Mouse (Mus musculus) kidney, postnatal 4 days (tissue): Measurements from ENCODE around the gene Art2b.
"Not testable (repeated sequence)": the region's sequence is repeated elsewhere in the genome, so short reads cannot be mapped to it uniquely, and the experiment has no call there.

Experiments used
- DNase-seq, 2 experiments: peaks; one replicate each; pipeline ENCODE4 v3.0.0; 2021; ENCODE audit warnings: mixed read lengths in 2 of 2

Art2b gene

GRCm38 (mm10) chr7:101559393-101559792 is 26.0 kb downstream of the Art2b start:
- not testable (repeated sequence) for DNase-seq

- no peak for DNase-seq
These were observed 28.0 kb downstream of the Art2b start for GRCm38 (mm10) chr7:101557391-101557790.

- not testable (repeated sequence) for DNase-seq
These were observed 29.9 kb downstream of the Art2b start for GRCm38 (mm10) chr7:101555473-101555872.

- no peak for DNase-seq
These were observed 33.9 kb downstream of the Art2b start for GRCm38 (mm10) chr7:101551530-101551929.

DNA sequence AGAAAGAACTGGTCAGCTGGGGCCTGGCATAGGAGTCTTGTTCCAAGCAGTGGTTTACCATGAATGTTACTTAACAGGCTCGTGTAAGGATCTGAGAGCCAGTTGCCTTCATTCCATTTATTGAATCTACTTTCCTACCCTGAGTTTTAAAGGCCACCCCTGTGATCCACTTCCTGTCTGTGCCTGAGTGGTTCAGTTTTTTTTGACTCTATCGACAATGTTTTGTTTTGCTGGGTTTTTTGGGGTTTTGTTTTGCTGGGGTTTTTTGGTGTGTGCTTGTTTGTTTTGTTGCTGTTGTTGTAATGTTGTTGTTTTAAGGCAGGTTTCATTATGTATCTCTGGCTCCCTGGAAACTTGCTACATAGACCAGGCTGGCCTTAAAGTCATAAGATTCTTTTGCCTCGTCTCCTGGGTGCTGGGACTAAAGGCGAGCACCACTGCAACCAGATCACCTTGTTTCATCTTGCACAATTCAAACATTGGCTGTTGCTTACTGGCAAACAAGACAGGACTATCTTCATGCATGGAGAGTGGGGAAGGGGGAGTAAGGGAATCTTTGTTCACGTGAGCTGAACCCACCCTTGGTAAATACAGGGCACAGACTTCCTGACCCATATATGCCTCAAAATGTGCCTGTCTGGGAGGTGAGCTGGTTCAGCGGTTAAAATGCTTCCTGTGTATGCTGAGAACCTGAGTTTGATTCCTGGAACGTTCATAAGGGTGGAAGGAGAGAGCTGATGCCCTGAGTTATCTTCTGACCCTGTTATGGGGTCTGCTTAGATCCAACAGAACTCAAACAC is 34.5 kb downstream of the Art2b start:
- DNase-seq: no peak

GRCm38 (mm10) chr7:101549266-101549665 is 36.1 kb downstream of the Art2b start:
- DNase-seq: no peak

GRCm38 (mm10) chr7:101547651-101548050 is 37.7 kb downstream of the Art2b start:
- no peak for DNase-seq

- no peak for DNase-seq
These were observed 43.7 kb downstream of the Art2b start for GRCm38 (mm10) chr7:101541734-101542133.

- DNase-seq: peak; percentile 84 to 88
These were observed 44.3 kb downstream of the Art2b start for GRCm38 (mm10) chr7:101541132-101541531.

GRCm38 (mm10) chr7:101540684-101541083 is 44.7 kb downstream of the Art2b start:
- peak in 1 of 2 experiments; percentile 19 for DNase-seq

DNA sequence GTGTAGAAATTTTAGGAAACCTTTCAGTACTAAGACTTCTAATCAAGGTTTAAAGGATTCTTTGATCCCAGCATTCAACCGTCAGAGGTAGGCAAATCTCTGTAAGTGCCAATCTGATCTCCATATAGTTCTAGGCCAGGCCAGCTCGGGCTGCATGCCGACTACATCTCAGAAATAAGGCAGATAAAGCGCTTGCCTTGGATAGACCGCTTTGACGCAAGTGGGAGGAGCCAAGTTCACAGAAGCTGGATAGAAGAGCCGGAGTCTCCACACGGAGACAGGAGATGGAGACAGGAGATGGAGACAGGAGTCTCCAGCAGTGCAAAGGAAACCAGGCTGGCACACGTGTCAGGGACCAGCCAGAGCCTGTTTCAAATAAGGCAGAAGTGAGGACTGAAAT is 45.6 kb downstream of the Art2b start:
- no peak for DNase-seq

DNA sequence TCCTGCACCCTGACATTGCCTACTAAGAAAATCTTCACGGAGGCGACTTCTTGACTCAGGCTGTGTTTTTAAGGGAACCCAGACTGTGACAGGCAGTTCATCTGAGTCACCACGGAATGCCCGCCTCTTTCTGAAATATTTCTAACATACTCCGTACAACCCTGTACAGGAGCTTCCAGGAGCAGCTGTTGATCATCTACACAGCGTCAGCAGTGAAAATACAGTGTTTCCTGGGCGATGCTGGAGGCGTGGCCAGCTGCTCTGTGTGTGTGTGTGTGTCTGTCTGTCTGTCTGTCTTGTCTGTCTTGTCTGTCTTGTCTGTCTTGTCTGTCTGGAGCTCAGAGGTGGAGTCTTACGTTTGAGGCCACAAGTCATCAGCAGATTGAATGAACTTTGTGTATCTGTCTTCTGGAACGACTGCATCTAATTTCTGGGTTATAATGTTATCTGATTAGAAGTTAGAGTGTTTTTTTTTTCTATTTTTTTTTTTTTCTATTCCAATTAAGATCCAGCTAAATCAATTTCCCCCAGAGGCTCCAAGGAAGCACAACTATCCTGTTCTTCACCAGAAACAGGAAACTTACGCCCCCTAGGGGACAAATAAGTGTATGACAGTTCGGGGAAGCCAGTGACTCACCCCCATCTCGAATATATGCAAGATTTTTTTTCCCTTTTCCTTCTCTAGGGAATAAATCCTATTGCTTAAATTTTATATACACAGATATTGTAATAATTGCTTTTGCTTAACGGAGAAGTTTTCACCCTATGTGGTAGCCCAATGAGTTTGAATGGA is 47.1 kb downstream of the Art2b start:
- DNase-seq: peak; percentile 32 to 42

- peak; percentile 20 to 22 for DNase-seq
These were observed 47.9 kb downstream of the Art2b start for GRCm38 (mm10) chr7:101537541-101537940.

- DNase-seq: no peak
These were observed 49.9 kb downstream of the Art2b start for GRCm38 (mm10) chr7:101535517-101535916.

DNA sequence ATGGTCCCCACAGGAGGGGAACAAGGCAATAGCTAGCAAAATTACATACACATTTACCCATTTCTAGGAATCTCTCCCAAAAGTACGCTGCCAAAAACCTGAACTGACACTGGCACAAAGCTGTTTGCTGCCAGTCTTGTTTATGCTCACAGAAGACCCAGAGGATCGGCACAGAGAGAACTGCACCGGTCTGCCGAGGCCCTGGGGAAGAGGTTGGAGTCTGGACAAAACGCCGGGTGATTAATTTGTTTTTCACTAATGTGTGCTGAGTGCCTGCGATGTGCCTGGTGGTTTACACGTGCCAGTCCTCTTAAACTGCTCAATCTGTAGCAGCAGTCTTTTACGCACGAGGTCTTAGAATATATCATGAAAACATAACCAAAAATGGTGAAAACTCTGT is 50.3 kb downstream of the Art2b start:
- DNase-seq: no peak

GRCm38 (mm10) chr7:101534428-101534827 is 51.0 kb downstream of the Art2b start:
- DNase-seq: no peak
